Mouse (Mus musculus): Measurements from ENCODE around the gene Snf8.

- no peak for TF ChIP-seq POLR2A (IDR thresholded peaks at IDR 0.05; ENCODE audit: borderline replicate concordance, low read depth, low read length)
- TF ChIP-seq CTCF (IDR thresholded peaks at IDR 0.05; ENCODE audit: low read depth, low read length), result no peak
Observed at GRCm38 (mm10) chr11:96006852-96007515, 27.7 kb upstream of the Snf8 start.
